Mouse (Mus musculus) forebrain, embryonic 12.5 days (tissue): ENCODE results near the gene Rps3. TPM values are rescaled to one million over a fixed set of nuclear protein-coding genes. Genes with fewer than 3 reads are reported as not detected.

Source experiments
- ATAC-seq: fragments of 200-750 bp; cut with Nextera tagmentation; 2 replicates; pipeline ENCODE4 v1.8.0; 2017; ENCODE audit warnings: moderate TSS enrichment; ENCODE audit not compliant: low FRiP score
- H3K27ac ChIP-seq: fragments of 300-500 bp; sonication (generic); 2 replicates; pipeline ENCODE4 v1.5.1; 2016; ENCODE audit warnings: mild to moderate bottlenecking
- H3K27me3 ChIP-seq: fragments of 300-500 bp; sonication (generic); 2 replicates; pipeline ENCODE4 v1.6.1; 2016; ENCODE audit warnings: mild to moderate bottlenecking
- H3K36me3 ChIP-seq: fragments of 300-500 bp; sonication (generic); replicated peaks from 2 replicates; pipeline ENCODE4 v1.6.1; 2016; ENCODE audit warnings: mild to moderate bottlenecking
- H3K4me1 ChIP-seq: fragments of 300-500 bp; sonication (generic); 2 replicates; pipeline ENCODE4 v1.6.1; 2016
- H3K4me2 ChIP-seq: fragments of 300-500 bp; sonication (generic); 2 replicates; pipeline ENCODE4 v1.6.1; 2016; ENCODE audit warnings: mild to moderate bottlenecking, moderate library complexity
- H3K4me3 ChIP-seq: fragments of 300-500 bp; sonication (generic); replicated peaks from 2 replicates; pipeline ENCODE4 v1.5.1; 2016; ENCODE audit warnings: mild to moderate bottlenecking
- H3K9ac ChIP-seq: fragments of 300-500 bp; sonication (generic); 2 replicates; pipeline ENCODE4 v1.6.1; 2016; ENCODE audit warnings: mild to moderate bottlenecking
- H3K9me3 ChIP-seq: fragments of 300-500 bp; sonication (generic); 2 replicates; pipeline ENCODE4 v1.6.1; 2016
- WGBS: fragments of 180-500 bp; shearing (Covaris S2); methylation state at CpG from one replicate; pipeline ENCODE4 v1.1.7; 2016; 5-methylcytosine and 5-hydroxymethylcytosine counted together
- polyA plus RNA-seq: library from polyadenylated mRNA; unstranded; fragments of >200 nt; fragmentation: Nextera tagmentation; extraction: Ambion mirVana; gene quantifications from 2 replicates; pipeline ENCODE4 v1.2.1, GENCODE M21; 2016

Rps3 gene
- polyA plus RNA-seq, 1 experiment from 2014 or later: 603 TPM

DNA sequence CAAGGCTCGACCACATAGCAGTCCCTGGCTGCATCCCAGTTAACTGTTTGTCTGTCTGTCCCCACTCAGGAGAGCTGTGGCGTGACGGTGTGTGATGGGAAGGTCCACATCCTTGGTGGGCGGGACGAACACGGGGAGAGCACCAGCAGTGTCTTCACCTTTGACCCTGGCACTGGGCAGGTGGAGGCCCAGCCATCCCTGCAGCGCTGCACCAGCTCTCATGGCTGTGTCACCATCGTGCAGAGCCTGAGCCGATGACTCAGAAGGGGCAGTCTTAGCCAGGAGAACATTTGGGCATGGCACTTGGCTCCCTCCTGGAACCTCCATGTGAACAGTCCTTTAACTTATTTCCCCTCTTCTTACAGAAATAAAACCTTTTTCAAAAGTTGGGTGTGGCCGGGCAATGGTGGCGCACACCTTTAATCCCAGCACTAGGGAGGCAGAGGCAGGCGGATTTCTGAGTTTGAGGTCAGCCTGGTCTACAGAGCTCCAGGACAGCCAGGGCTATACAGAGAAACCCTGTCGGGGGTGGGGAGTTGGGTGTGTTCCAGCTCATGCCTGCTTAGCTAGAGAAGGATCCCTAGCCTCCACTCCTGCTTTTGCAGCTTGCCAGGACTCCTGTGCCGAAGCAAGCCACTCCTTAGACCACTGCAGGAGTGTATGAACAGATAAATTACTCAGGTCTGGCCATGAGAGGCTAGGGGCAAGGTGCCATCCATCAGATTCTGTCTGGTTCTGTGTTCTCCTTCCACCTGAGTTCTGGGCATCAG, 9.7 kb downstream of the Rps3 start:
- Histone ChIP-seq H3K36me3 (peaks cover 63% of the 10 kb centered on the region), H3K4me2 (no peak overlapping the region), H3K4me3 (no peak overlapping the region), H3K9me3 (no peaks in the 10 kb centered on the region), H3K27ac (peak overlapping the region; percentile 81; the same call in 1 of the 2 replicates), H3K4me1 (peaks cover 16% of the 10 kb centered on the region), H3K9ac (no peak overlapping the region), H3K27me3 (peaks cover 21% of the 10 kb centered on the region)
- ATAC-seq: no peak
- 83% methylated on average over 14 of the region's 14 CpGs for WGBS

DNA sequence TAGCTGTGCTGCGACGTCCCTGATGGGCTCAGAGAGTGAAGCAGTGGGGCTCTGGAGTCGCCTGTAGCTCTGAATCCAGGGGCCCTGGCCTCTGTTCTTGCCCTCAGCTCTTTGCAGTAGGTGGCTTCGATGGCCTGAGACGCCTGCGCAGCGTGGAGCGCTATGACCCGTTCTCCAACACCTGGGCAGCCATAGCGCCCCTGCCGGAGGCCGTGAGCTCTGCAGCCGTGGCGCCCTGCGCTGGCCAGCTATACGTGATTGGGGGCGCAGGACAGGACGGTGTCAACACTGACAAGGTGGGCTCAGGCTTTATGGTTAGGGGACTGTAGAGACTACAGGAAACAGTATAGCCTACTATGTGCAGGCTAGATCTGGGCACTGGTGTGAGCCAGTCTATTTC, 12.0 kb downstream of the Rps3 start:
- Histone ChIP-seq H3K4me3 (no peak overlapping the region), H3K27ac (no peak overlapping the region), H3K4me1 (peaks cover 34% of the 10 kb centered on the region), H3K9me3 (no peaks in the 10 kb centered on the region), H3K27me3 (peaks cover 43% of the 10 kb centered on the region), H3K36me3 (peaks cover 41% of the 10 kb centered on the region), H3K9ac (no peak overlapping the region), H3K4me2 (no peak overlapping the region)
- no peak for ATAC-seq
- 59% methylated on average over 18 of the region's 18 CpGs for WGBS

DNA sequence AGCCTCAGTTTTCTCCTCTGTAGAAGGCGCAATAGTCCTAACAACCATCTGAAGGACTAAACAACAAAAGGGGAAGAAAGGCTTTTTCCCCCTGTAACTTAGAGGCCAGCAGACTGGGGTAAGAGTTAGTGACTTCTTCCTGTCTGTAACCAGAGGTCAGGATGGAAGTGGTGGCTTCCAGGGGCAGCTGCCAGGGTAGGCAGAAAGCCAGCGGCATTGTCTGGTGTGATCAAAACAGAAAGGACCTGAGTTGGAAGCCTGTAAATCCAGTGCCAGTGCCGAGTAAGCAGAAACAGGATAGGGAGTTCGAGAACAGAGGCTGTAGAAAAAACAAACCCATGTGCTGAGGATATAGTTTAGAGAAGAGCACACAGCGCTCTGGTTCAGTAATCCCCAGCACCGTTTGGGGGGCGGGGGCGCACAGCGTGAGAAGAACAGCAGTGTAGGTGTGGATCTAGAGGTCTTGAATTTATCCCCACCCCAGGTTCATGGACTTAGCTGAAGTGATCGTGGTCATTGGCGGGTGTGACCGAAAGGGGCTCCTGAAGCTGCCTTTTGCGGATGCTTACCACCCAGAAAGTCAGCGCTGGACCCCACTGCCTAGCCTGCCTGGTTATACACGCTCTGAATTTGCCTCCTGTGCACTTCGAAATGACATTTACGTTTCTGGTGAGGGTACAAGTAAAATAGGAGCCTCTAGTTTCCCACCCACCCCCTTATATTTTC, 13.7 kb downstream of the Rps3 start:
- peaks cover 51% of the 10 kb centered on the region for H3K4me1 ChIP-seq
- no peak for ATAC-seq
- 85% methylated on average over 17 of the region's 17 CpGs for WGBS
- H3K27ac ChIP-seq: no peak overlapping the region
- no peak overlapping the region for H3K9ac ChIP-seq
- H3K36me3 ChIP-seq: peaks cover 33% of the 10 kb centered on the region
- H3K4me3 ChIP-seq: no peak overlapping the region
- peaks cover 43% of the 10 kb centered on the region for H3K27me3 ChIP-seq
- no peak overlapping the region for H3K4me2 ChIP-seq
- no peaks in the 10 kb centered on the region for H3K9me3 ChIP-seq

DNA sequence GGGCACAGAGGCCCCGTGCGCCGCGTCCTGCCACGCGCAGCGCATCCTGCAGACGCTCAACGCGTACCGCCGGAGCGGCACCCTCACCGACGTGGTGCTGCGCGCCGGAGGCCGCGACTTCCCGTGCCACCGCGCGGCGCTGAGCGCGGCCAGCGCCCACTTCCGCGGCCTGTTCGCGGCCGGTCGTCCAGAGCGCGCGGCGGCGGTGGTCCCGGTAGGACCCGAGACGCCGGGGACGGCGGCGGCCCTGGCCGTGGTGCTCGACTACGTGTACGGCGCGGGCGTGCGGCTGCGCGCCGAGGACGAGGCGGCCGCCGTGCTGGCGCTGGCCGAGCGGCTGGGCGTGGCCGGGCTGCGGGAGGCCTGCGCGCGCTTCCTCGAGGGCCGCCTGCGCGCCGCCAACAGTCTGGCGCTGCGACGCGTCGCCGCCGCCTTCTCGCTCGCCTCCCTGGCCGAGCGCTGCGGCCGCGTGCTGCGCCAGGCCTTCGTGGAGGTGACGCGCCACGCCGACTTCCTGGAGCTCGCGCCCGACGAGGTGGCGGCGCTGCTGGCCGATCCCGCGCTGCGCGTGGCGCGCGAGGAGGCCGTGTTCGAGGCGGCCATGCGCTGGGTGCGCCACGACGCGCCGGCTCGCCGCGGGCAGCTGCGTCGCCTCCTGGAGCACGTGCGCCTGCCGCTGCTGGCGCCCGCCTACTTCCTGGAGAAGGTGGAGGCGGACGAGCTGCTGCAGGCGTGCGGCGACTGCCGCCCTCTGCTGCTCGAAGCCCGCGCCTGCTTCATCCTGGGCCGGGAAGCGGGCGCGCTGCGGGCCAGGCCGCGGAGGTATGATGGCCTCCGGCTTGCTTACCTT, 15.0 kb downstream of the Rps3 start:
- WGBS: 2% methylated on average over 126 of the region's 145 CpGs

DNA sequence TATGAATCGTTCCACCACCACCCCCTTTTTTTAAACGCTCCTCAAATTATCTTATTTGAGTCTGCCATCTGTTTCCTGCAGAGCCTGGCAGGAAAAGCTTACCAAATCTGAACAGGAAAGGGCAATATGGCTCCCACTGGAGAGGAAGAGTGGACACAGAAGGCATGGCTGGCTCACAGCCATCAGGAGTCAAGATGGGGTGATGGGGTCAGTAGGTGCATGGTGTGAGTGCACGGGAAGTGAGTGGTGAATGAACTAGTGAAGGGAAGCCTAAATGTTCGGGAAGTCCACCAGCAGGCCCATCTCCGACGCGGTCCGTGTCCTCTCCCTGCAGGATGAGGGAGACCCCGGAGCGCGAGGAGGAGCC, 15.6 kb downstream of the Rps3 start:
- peaks cover 14% of the 10 kb centered on the region for H3K36me3 ChIP-seq
- H3K4me2 ChIP-seq: peak overlapping the region; percentile 76
- no peak for ATAC-seq
- peak overlapping the region; percentile 48 for H3K4me3 ChIP-seq
- peaks cover 44% of the 10 kb centered on the region for H3K4me1 ChIP-seq
- peak overlapping the region; percentile 65 for H3K9ac ChIP-seq
- H3K27me3 ChIP-seq: peaks cover 43% of the 10 kb centered on the region
- 28% methylated on average over 10 of the region's 11 CpGs for WGBS
- peak overlapping the region; percentile 87 for H3K27ac ChIP-seq
- no peaks in the 10 kb centered on the region for H3K9me3 ChIP-seq

More for the DNA sequence above, 15.0 kb downstream of the Rps3 start:
- Histone ChIP-seq H3K4me2 (peak overlapping the region; percentile 76), H3K4me1 (peaks cover 44% of the 10 kb centered on the region), H3K9me3 (no peaks in the 10 kb centered on the region), H3K27ac (peak overlapping the region; percentile 87), H3K27me3 (peaks cover 43% of the 10 kb centered on the region), H3K36me3 (peaks cover 20% of the 10 kb centered on the region), H3K9ac (peak overlapping the region; percentile 65), H3K4me3 (peak overlapping the region; percentile 48)
- peak; percentile 83 for ATAC-seq

DNA sequence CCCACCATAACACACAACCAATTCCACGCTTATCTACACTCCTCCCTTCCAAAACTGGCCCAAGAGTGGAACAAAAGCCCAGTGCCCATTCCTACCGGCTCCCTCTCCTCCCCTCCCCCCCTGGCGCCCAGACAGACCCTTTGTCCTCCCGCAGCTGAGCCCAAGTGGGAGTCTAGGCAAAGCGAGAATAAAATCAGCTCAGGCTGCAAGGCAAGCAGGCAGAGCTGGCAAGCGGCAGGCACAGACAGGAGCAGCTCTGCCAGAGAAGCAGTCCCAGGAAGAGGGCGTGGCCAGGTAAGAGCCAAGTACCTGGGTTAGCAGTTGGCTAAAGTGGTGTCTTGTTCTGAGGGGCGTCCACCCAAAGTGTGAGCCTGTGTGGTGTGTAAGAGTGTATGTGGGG, 17.7 kb downstream of the Rps3 start, which contains the start of gene Klhl35:
Gene Klhl35, plus strand, starts transcription at position 194 of the 400 bp plus-strand sequence.
- Histone ChIP-seq H3K4me3 (peak within 1 kb of the TSS; percentile 3; the same call in 1 of the 2 replicates), H3K27ac (peak within 1 kb of the TSS; percentile 59), H3K27me3 (peaks cover 42% of the 10 kb centered on the region), H3K4me2 (peak within 1 kb of the TSS; percentile 26), H3K36me3 (peaks cover 5% of the 10 kb centered on the region), H3K9ac (peak within 1 kb of the TSS; percentile 44), H3K4me1 (peaks cover 44% of the 10 kb centered on the region), H3K9me3 (no peaks in the 10 kb centered on the region)
- peak; percentile 49 for ATAC-seq
- 22% methylated on average over 8 of the region's 8 CpGs for WGBS

DNA sequence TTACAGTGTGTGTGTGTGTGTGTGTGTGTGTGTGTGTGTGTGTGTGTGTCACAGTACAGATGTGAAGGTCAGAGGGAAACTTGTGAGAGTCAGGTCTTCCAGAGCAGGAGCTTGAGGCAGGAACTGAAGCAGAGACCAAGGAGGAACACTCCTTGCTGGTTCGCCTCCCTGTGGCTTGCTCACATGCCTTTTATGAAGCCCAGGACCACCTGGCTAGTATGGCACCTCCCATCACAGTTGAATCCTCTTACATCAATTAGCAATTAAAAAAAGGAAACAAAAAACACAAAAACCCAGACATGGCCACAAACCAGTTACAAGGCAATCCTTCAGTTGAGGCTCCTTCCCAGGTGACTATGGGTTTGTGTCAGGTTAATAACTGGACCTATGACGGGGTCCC, 20.4 kb downstream of the Rps3 start:
- no peak overlapping the region for H3K4me3 ChIP-seq
- H3K4me2 ChIP-seq: no peak overlapping the region
- H3K36me3 ChIP-seq: peaks cover 17% of the 10 kb centered on the region
- ATAC-seq: no peak
- H3K4me1 ChIP-seq: peaks cover 32% of the 10 kb centered on the region
- WGBS: 87% methylated on average over 2 of the region's 2 CpGs
- H3K9ac ChIP-seq: no peak overlapping the region
- no peaks in the 10 kb centered on the region for H3K9me3 ChIP-seq
- peaks cover 15% of the 10 kb centered on the region for H3K27me3 ChIP-seq
- H3K27ac ChIP-seq: no peak overlapping the region

DNA sequence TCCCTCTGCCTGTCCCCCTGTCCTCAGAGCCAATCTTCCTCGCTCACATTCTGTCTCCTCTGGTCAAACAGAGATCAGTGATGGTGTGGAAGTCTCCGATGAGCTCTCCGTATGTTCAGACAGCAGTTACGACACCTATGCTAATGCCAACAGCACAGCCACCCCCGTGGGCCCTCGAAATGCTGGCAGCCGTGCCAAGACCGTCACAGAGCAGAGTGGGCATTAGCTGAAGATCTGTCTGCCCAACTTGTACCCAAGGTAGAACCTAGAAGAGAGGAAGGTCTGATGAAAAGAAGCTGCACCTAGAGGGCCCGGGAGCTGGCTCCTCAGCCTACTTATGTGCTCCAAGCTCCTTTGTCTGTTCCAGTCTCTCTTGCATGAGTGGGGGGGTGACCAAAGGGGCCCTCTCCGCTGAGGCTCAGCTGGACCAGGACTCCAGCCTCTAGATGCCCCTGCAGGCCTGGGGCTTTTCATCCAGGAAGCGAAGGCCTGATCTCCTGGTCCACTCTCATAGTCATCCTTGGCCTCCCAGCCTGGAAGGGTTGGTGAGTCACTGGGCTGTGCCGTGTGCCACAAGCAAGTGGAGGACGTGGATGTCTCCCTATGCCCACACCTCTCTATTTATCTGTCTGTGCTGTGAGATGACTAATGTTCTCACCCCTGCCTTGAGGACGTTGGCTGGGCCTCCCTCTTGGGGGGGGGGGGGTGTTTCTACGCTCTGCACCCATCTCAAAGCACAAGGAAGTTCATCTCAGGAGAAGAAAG, 23.5 kb downstream of the Rps3 start:
- Histone ChIP-seq H3K27me3 (no peaks in the 10 kb centered on the region), H3K27ac (no peak overlapping the region), H3K9me3 (no peaks in the 10 kb centered on the region), H3K4me2 (no peak overlapping the region), H3K4me3 (no peak overlapping the region), H3K9ac (no peak overlapping the region), H3K36me3 (peaks cover 21% of the 10 kb centered on the region), H3K4me1 (peaks cover 2% of the 10 kb centered on the region; the same call in 1 of the 2 replicates)
- ATAC-seq: no peak
- WGBS: 88% methylated on average over 15 of the region's 15 CpGs

DNA sequence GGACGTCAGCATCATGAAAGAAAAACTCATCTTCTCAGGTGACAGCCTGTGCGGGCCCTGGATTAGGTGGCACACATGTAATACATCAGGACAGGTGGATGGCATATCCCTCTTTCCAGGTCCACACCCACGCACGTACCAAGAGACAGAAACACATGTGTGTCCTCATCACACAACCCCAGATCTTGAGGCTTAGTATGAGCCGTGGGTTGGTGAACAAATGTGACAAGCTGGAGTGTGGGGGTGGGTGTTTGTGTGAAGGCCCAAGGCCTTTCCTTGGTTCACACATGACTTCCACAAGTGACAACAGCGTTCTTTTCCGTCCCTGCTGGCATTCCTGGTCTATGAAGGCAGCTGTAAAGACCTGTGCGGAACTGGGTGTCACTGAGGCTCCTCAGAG, 24.7 kb downstream of the Rps3 start:
- H3K4me1 ChIP-seq: no peaks in the 10 kb centered on the region
- no peak overlapping the region for H3K4me3 ChIP-seq
- 92% methylated on average over 8 of the region's 8 CpGs for WGBS
- no peak for ATAC-seq
- no peak overlapping the region for H3K4me2 ChIP-seq
- no peaks in the 10 kb centered on the region for H3K27me3 ChIP-seq
- no peak overlapping the region for H3K27ac ChIP-seq
- H3K36me3 ChIP-seq: peaks cover 21% of the 10 kb centered on the region
- no peak overlapping the region for H3K9ac ChIP-seq
- H3K9me3 ChIP-seq: no peaks in the 10 kb centered on the region

DNA sequence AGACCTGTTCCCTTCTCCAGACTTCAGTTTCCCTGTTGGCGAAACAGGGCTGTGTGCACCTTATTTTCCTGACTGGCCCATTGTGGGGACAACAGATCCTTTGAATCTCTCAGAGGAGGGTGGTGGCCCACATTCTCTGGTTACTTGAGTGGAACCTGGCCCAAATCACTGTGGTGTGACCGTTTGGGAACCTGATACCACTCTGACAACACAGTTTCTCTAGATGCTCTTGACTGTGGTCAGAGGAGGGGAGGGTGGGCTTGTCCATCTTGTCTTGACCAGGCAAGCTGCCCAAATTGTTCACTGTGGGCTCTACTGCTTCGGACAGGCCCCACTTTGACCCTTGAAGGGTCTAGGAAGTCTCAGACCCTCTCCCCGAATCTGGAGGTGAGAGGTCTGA, 29.5 kb downstream of the Rps3 start:
- Histone ChIP-seq H3K9me3 (no peaks in the 10 kb centered on the region), H3K27me3 (no peaks in the 10 kb centered on the region), H3K9ac (no peak overlapping the region), H3K27ac (no peak overlapping the region), H3K4me3 (no peak overlapping the region), H3K36me3 (peaks cover 5% of the 10 kb centered on the region), H3K4me1 (peaks cover 13% of the 10 kb centered on the region), H3K4me2 (no peak overlapping the region)
- 80% methylated on average over 4 of the region's 4 CpGs for WGBS
- ATAC-seq: no peak

DNA sequence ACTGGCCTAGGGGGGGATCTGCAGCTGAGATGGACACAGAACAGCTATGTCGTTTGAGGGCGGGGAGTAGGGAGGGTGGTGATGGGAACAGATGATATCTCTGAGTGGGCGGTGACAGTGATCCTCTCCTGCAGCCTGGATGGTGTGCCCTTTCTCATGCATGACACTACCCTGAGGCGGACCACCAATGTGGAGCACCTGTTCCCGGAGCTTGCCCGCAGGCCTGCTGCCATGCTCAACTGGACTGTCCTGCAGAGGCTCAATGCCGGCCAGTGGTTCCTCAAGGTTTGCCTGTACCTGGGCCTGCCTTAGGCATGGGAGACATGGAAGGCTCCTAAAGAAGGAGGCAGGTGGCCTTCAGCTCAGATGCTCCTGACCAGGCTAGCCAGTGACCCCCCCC, 30.7 kb downstream of the Rps3 start:
- H3K27ac ChIP-seq: no peak overlapping the region
- peaks cover 4% of the 10 kb centered on the region; the same call in 1 of the 2 replicates for H3K36me3 ChIP-seq
- no peak overlapping the region for H3K4me2 ChIP-seq
- H3K9me3 ChIP-seq: no peaks in the 10 kb centered on the region
- WGBS: 89% methylated on average over 7 of the region's 7 CpGs
- no peak overlapping the region for H3K4me3 ChIP-seq
- ATAC-seq: no peak
- H3K4me1 ChIP-seq: peaks cover 18% of the 10 kb centered on the region
- H3K27me3 ChIP-seq: no peaks in the 10 kb centered on the region
- H3K9ac ChIP-seq: no peak overlapping the region
